Mouse (Mus musculus): ENCODE results near the gene Ssbp3.

- TF ChIP-seq CTCF (IDR thresholded peaks at IDR 0.05; ENCODE audit: borderline replicate concordance, extremely low read depth, insufficient read depth, insufficient read length): no peak
- no peak for TF ChIP-seq POLR2A (IDR thresholded peaks at IDR 0.05; ENCODE audit: borderline replicate concordance, extremely low read depth, insufficient read depth, insufficient read length, poor library complexity, severe bottlenecking)
Observed at GRCm38 (mm10) chr4:106995069-106995468, 84.6 kb downstream of the Ssbp3 start.

All from brain, embryonic 14.5 days (tissue).